Mouse (Mus musculus): ENCODE results near the gene Slc5a11. TPM values are rescaled to one million over a fixed set of nuclear protein-coding genes. Genes with fewer than 3 reads are reported as not detected.

Slc5a11 gene
- polyA plus RNA-seq, 1 experiment from 2014 or later = 0.51 TPM

GRCm38 (mm10) chr7:123212316-123212715 lies 2.3 kb upstream of the Slc5a11 start:
- H3K4me1 ChIP-seq (replicated peaks) = peaks cover 13% of the 10 kb centered on the region
- ATAC-seq (ENCODE audit: insufficient number of reproducible peaks, insufficient read depth, low FRiP score, low TSS enrichment, low read depth) = no peak
- no peak overlapping the region for H3K4me2 ChIP-seq
- no peak overlapping the region for H3K9ac ChIP-seq (replicated peaks)
- whole genome bisulfite sequencing = 73% methylated on average over 5 of the region's 5 CpGs
- no peak overlapping the region for H3K27ac ChIP-seq
- H3K9me3 ChIP-seq = no peaks in the 10 kb centered on the region
- H3K36me3 ChIP-seq = no peaks in the 10 kb centered on the region
- H3K27me3 ChIP-seq = no peaks in the 10 kb centered on the region
- H3K4me3 ChIP-seq (replicated peaks) = no peak overlapping the region

- WGBS = 60% methylated on average over 2 of the region's 2 CpGs
- Histone ChIP-seq H3K9me3 (no peaks in the 10 kb centered on the region), H3K4me1 (replicated peaks) (peaks cover 26% of the 10 kb centered on the region), H3K27me3 (no peaks in the 10 kb centered on the region), H3K9ac (replicated peaks) (no peak overlapping the region), H3K36me3 (no peaks in the 10 kb centered on the region), H3K4me2 (no peak overlapping the region), H3K4me3 (replicated peaks) (no peak overlapping the region), H3K27ac (no peak overlapping the region)
- no peak for ATAC-seq (ENCODE audit: insufficient number of reproducible peaks, insufficient read depth, low FRiP score, low TSS enrichment, low read depth)
These were observed 558 bp downstream of the Slc5a11 start for GRCm38 (mm10) chr7:123215138-123215537.

GRCm38 (mm10) chr7:123217448-123218354 lies 3.1 kb downstream of the Slc5a11 start:
- H3K9ac ChIP-seq (replicated peaks) = no peak overlapping the region
- H3K27ac ChIP-seq = no peak overlapping the region
- H3K36me3 ChIP-seq = no peaks in the 10 kb centered on the region
- H3K4me2 ChIP-seq = no peak overlapping the region
- WGBS = 75% methylated on average over 7 of the region's 7 CpGs
- ATAC-seq (ENCODE audit: insufficient number of reproducible peaks, insufficient read depth, low FRiP score, low TSS enrichment, low read depth) = no peak
- H3K4me3 ChIP-seq (replicated peaks) = no peak overlapping the region
- H3K9me3 ChIP-seq = no peaks in the 10 kb centered on the region
- H3K4me1 ChIP-seq (replicated peaks) = peaks cover 34% of the 10 kb centered on the region
- H3K27me3 ChIP-seq = no peaks in the 10 kb centered on the region

- 54% methylated on average over 6 of the region's 6 CpGs for WGBS
- Histone ChIP-seq H3K9ac (replicated peaks) (no peak overlapping the region; the same call in 1 of the 2 replicates), H3K9me3 (no peaks in the 10 kb centered on the region), H3K27me3 (no peaks in the 10 kb centered on the region), H3K4me1 (replicated peaks) (peaks cover 34% of the 10 kb centered on the region), H3K27ac (0 out of 2 replicates have a peak overlapping the region, but pooled peaks have one; percentile 29), H3K4me3 (replicated peaks) (no peak overlapping the region), H3K4me2 (no peak overlapping the region), H3K36me3 (no peaks in the 10 kb centered on the region)
- no peak for ATAC-seq (ENCODE audit: insufficient number of reproducible peaks, insufficient read depth, low FRiP score, low TSS enrichment, low read depth)
These were observed 4.0 kb downstream of the Slc5a11 start for GRCm38 (mm10) chr7:123218620-123219019.

GRCm38 (mm10) chr7:123219781-123220632 lies 5.4 kb downstream of the Slc5a11 start:
- no peak overlapping the region for H3K4me3 ChIP-seq (replicated peaks)
- peak; percentile 79; the same call in 1 of the 2 replicates for ATAC-seq (ENCODE audit: insufficient number of reproducible peaks, insufficient read depth, low FRiP score, low TSS enrichment, low read depth)
- no peak overlapping the region for H3K4me2 ChIP-seq
- 61% methylated on average over 13 of the region's 13 CpGs for WGBS
- no peaks in the 10 kb centered on the region for H3K9me3 ChIP-seq
- H3K27me3 ChIP-seq = no peaks in the 10 kb centered on the region
- H3K36me3 ChIP-seq = no peaks in the 10 kb centered on the region
- peaks cover 24% of the 10 kb centered on the region for H3K4me1 ChIP-seq (replicated peaks)
- H3K9ac ChIP-seq (replicated peaks) = no peak overlapping the region
- H3K27ac ChIP-seq = peak overlapping the region; percentile 35; the same call in 1 of the 2 replicates

DNA sequence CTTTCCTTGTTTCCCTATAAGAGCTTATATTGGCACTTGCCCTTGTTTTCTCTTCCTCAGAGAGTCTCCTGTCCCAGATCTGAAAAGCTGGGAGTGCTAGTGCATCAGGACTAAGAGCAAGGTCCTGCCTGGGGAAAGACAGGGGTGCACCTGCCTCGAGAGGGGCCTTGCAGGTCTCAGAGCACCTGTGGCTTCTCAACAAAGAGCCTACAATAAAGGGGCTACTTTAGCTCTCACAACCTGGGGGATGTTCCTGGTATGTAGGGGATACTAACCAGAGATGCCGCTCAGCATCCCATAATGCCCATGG lies 6.0 kb downstream of the Slc5a11 start:
- Histone ChIP-seq H3K4me1 (replicated peaks) (peaks cover 21% of the 10 kb centered on the region), H3K4me2 (no peak overlapping the region), H3K27me3 (no peaks in the 10 kb centered on the region), H3K4me3 (replicated peaks) (no peak overlapping the region), H3K36me3 (no peaks in the 10 kb centered on the region), H3K9me3 (no peaks in the 10 kb centered on the region), H3K27ac (no peak overlapping the region), H3K9ac (replicated peaks) (no peak overlapping the region)
- no peak for ATAC-seq (ENCODE audit: insufficient number of reproducible peaks, insufficient read depth, low FRiP score, low TSS enrichment, low read depth)
- 68% methylated on average over 2 of the region's 2 CpGs for WGBS

DNA sequence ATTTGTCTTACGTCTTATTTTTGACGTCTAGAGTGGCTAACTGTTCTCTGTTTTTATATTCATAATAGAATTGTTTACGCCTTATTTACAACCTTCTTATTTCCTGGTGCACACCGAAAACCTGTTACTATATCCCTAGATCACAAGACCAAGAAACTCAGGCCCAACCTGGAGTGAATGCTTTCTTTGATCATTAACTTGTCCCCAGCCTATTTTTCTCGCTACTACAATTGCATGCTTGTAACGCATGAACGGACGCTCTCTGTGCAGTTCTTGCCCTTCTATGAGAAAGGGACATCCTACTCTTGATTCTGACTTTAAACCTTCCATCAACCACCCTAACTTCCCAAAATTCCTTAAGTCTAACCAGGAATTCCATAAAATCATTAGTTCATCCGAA lies 9.5 kb downstream of the Slc5a11 start:
- Histone ChIP-seq H3K36me3 (no peaks in the 10 kb centered on the region), H3K27ac (no peak overlapping the region), H3K27me3 (no peaks in the 10 kb centered on the region), H3K4me2 (no peak overlapping the region), H3K9me3 (no peaks in the 10 kb centered on the region), H3K4me3 (replicated peaks) (no peak overlapping the region), H3K4me1 (replicated peaks) (peaks cover 17% of the 10 kb centered on the region), H3K9ac (replicated peaks) (no peak overlapping the region)
- no peak for ATAC-seq (ENCODE audit: insufficient number of reproducible peaks, insufficient read depth, low FRiP score, low TSS enrichment, low read depth)
- WGBS = 84% methylated on average over 9 of the region's 9 CpGs

- no peak for ATAC-seq (ENCODE audit: insufficient number of reproducible peaks, insufficient read depth, low FRiP score, low TSS enrichment, low read depth)
- Histone ChIP-seq H3K4me2 (no peak overlapping the region), H3K9me3 (no peaks in the 10 kb centered on the region), H3K27ac (no peak overlapping the region), H3K4me3 (replicated peaks) (no peak overlapping the region), H3K36me3 (no peaks in the 10 kb centered on the region), H3K9ac (replicated peaks) (no peak overlapping the region), H3K27me3 (no peaks in the 10 kb centered on the region), H3K4me1 (replicated peaks) (peaks cover 8% of the 10 kb centered on the region)
- WGBS = 80% methylated on average over 4 of the region's 4 CpGs
These were observed 10.6 kb downstream of the Slc5a11 start for GRCm38 (mm10) chr7:123225159-123225558.

DNA sequence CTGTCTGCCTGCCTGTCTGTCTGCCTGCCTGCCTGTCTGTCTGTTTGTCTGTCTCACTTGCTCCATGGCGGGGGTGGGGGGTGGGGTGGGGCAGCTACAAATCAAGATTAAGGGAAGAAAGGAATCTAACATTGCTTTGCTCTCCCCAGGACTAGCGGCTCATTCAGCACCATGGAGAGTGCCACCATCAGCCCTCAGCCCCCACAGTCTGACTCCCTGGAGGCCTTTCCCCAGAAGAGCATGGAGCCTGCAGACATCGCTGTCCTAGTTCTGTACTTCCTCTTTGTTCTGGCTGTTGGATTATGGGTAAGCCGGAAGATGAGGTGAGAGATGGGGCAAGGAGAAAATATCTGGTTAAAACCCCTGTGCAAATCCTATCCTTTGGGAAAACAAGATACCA lies 20.9 kb downstream of the Slc5a11 start:
- no peaks in the 10 kb centered on the region for H3K36me3 ChIP-seq
- no peak overlapping the region for H3K9ac ChIP-seq (replicated peaks)
- no peak for ATAC-seq (ENCODE audit: insufficient number of reproducible peaks, insufficient read depth, low FRiP score, low TSS enrichment, low read depth)
- no peaks in the 10 kb centered on the region for H3K27me3 ChIP-seq
- H3K4me3 ChIP-seq (replicated peaks) = no peak overlapping the region
- 24% methylated on average over 4 of the region's 4 CpGs for WGBS
- no peak overlapping the region for H3K4me2 ChIP-seq
- no peak overlapping the region for H3K27ac ChIP-seq
- no peaks in the 10 kb centered on the region for H3K9me3 ChIP-seq
- H3K4me1 ChIP-seq (replicated peaks) = no peaks in the 10 kb centered on the region

- WGBS = 92% methylated on average over 4 of the region's 4 CpGs
- Histone ChIP-seq H3K4me1 (replicated peaks) (no peaks in the 10 kb centered on the region), H3K36me3 (no peaks in the 10 kb centered on the region), H3K27me3 (no peaks in the 10 kb centered on the region), H3K4me3 (replicated peaks) (no peak overlapping the region), H3K27ac (no peak overlapping the region), H3K4me2 (no peak overlapping the region), H3K9me3 (no peaks in the 10 kb centered on the region), H3K9ac (replicated peaks) (no peak overlapping the region)
- ATAC-seq (ENCODE audit: insufficient number of reproducible peaks, insufficient read depth, low FRiP score, low TSS enrichment, low read depth) = no peak
These were observed 24.0 kb downstream of the Slc5a11 start for GRCm38 (mm10) chr7:123238621-123239020.

DNA sequence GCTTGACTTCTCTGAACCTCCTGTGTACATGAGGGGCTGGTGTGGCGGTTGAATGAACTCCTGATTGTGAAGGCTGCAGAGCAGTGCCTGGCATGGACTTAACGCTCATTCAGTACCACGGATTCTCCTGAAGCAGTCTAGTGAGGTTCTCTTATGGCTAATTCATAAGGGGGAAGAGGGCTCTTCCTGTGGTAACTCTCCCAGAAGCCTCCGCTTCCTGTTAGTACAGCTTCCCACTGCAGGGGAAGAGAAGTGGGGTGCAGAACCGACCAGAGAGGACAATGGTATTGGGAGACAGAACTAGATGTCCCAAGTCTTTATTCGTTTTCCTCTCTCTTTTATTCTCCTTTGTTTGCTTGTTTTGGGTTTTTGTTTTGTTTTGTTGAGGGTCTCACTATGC lies 25.5 kb downstream of the Slc5a11 start:
- Histone ChIP-seq H3K9me3 (no peaks in the 10 kb centered on the region), H3K4me2 (no peak overlapping the region), H3K4me3 (replicated peaks) (no peak overlapping the region), H3K27me3 (no peaks in the 10 kb centered on the region), H3K9ac (replicated peaks) (no peak overlapping the region), H3K36me3 (no peaks in the 10 kb centered on the region), H3K4me1 (replicated peaks) (no peaks in the 10 kb centered on the region), H3K27ac (no peak overlapping the region)
- no peak for ATAC-seq (ENCODE audit: insufficient number of reproducible peaks, insufficient read depth, low FRiP score, low TSS enrichment, low read depth)
- 68% methylated on average over 6 of the region's 6 CpGs for WGBS
